Mouse (Mus musculus): ENCODE results near the gene Klhdc1.

Klhdc1 gene

GRCm38 (mm10) chr12:69240876-69241275 lies at the start of gene Klhdc1:
Gene Klhdc1 (plus strand): TSS chr12:69241176.
- no peak for DNase-seq (ENCODE audit: low read depth, low spot score)

- no peak for DNase-seq (ENCODE audit: low read depth, low spot score)
Observed at GRCm38 (mm10) chr12:69191396-69191795, 49.6 kb upstream of the Klhdc1 start.

- DNase-seq (ENCODE audit: low read depth, low spot score), result no peak
Observed at GRCm38 (mm10) chr12:69192637-69193036, 48.3 kb upstream of the Klhdc1 start.

- DNase-seq (ENCODE audit: low read depth, low spot score), result peak; percentile 82
Observed at GRCm38 (mm10) chr12:69196444-69197377, 44.3 kb upstream of the Klhdc1 start, which contains the start of gene Gm49383. Gene Gm49383 (minus strand): TSS chr12:69197104.

GRCm38 (mm10) chr12:69197378-69198163 lies 43.4 kb upstream of the Klhdc1 start:
- DNase-seq (ENCODE audit: low read depth, low spot score), result peak; percentile 33

GRCm38 (mm10) chr12:69198164-69198535 lies 42.8 kb upstream of the Klhdc1 start, which contains the start of gene Dnaaf2:
Gene Dnaaf2 (minus strand): TSS chr12:69198429.
- peak; percentile 76 for DNase-seq (ENCODE audit: low read depth, low spot score)

GRCm38 (mm10) chr12:69198985-69199384 lies 42.0 kb upstream of the Klhdc1 start:
- DNase-seq (ENCODE audit: low read depth, low spot score), result no peak

GRCm38 (mm10) chr12:69204052-69204833 lies 36.7 kb upstream of the Klhdc1 start, which contains the start of gene Gm49384:
Gene Gm49384 (minus strand): TSS chr12:69204267.
- DNase-seq (ENCODE audit: low read depth, low spot score), result peak; percentile 51

GRCm38 (mm10) chr12:69207396-69207795 lies 33.6 kb upstream of the Klhdc1 start:
- no peak for DNase-seq (ENCODE audit: low read depth, low spot score)

GRCm38 (mm10) chr12:69207926-69208325 lies 33.0 kb upstream of the Klhdc1 start:
- no peak for DNase-seq (ENCODE audit: low read depth, low spot score)

- DNase-seq (ENCODE audit: low read depth, low spot score), result no peak
Observed at GRCm38 (mm10) chr12:69208520-69208919, 32.5 kb upstream of the Klhdc1 start.

- DNase-seq (ENCODE audit: low read depth, low spot score), result no peak
Observed at GRCm38 (mm10) chr12:69210056-69210979, 30.7 kb upstream of the Klhdc1 start.

GRCm38 (mm10) chr12:69211057-69211456 lies 29.9 kb upstream of the Klhdc1 start:
- DNase-seq (ENCODE audit: low read depth, low spot score), result no peak

GRCm38 (mm10) chr12:69213186-69213777 lies 27.7 kb upstream of the Klhdc1 start:
- no peak for DNase-seq (ENCODE audit: low read depth, low spot score)

- DNase-seq (ENCODE audit: low read depth, low spot score), result no peak
Observed at GRCm38 (mm10) chr12:69214393-69214792, 26.6 kb upstream of the Klhdc1 start.

- DNase-seq (ENCODE audit: low read depth, low spot score), result no peak
Observed at GRCm38 (mm10) chr12:69215000-69215785, 25.8 kb upstream of the Klhdc1 start.

- DNase-seq (ENCODE audit: low read depth, low spot score), result no peak
Observed at GRCm38 (mm10) chr12:69216587-69216986, 24.4 kb upstream of the Klhdc1 start.

- no peak for DNase-seq (ENCODE audit: low read depth, low spot score)
Observed at GRCm38 (mm10) chr12:69220613-69221277, 20.2 kb upstream of the Klhdc1 start.

All from mesoderm, embryonic 11.5 days (tissue).